Mouse (Mus musculus) MEL (cell line): ENCODE data around the gene Pde4dip. TPM values are rescaled to one million over a fixed set of nuclear protein-coding genes. Genes with fewer than 3 reads are reported as not detected.

Experiments used
- DNase-seq: peaks from one replicate; pipeline ENCODE4 v3.0.0; 2011; ENCODE audit warnings: low read depth, low spot score
- H3K27ac ChIP-seq: 2 replicates; pipeline ENCODE4 v1.5.1; 2012; ENCODE audit warnings: low read depth, mild to moderate bottlenecking, control low read depth, low read length, moderate library complexity; ENCODE audit not compliant: control insufficient read depth
- H3K27me3 ChIP-seq, 2 experiments: fragments of 150-350 bp in 1 of 2; sonication (generic) in 1 of 2; 2 replicates each; pipeline ENCODE4 v1.6.1; 2012; ENCODE audit warnings: low read length in 2 of 2, mild to moderate bottlenecking in 2 of 2, improper control_type of control experiment in 1 of 2, moderate library complexity in 1 of 2; ENCODE audit not compliant: insufficient read depth in 2 of 2, control insufficient read depth in 1 of 2
- H3K36me3 ChIP-seq, 2 experiments: 2 replicates each; pipeline ENCODE4 v1.6.1; 2012 to 2014; ENCODE audit warnings: low read length in 2 of 2, improper control_type of control experiment in 1 of 2, inconsistent platforms in 1 of 2, mild to moderate bottlenecking in 1 of 2; ENCODE audit not compliant: insufficient read depth in 2 of 2, control insufficient read depth in 1 of 2
- H3K4me1 ChIP-seq, 2 experiments: fragments of 150-350 bp in 1 of 2; sonication (generic) in 1 of 2; 2 replicates each; pipeline ENCODE4 v1.6.1; 2012; ENCODE audit warnings: low read length in 2 of 2, improper control_type of control experiment in 1 of 2, mild to moderate bottlenecking in 1 of 2; ENCODE audit not compliant: insufficient read depth in 2 of 2, control insufficient read depth in 1 of 2
- H3K4me3 ChIP-seq, 2 experiments: fragments of 150-350 bp in 1 of 2; sonication (generic) in 1 of 2; 2 replicates each; pipeline ENCODE4 v1.5.1; 2012; ENCODE audit warnings: low read depth in 2 of 2, low read length in 2 of 2, mild to moderate bottlenecking in 2 of 2, moderate library complexity in 2 of 2, control low read depth in 1 of 2, improper control_type of control experiment in 1 of 2; ENCODE audit not compliant: control insufficient read depth in 1 of 2, insufficient read depth in 1 of 2
- H3K79me2 ChIP-seq: 2 replicates; pipeline ENCODE4 v1.6.1; 2012; ENCODE audit warnings: mild to moderate bottlenecking, low read length, moderate library complexity; ENCODE audit not compliant: control insufficient read depth, poor library complexity, insufficient read depth
- H3K9ac ChIP-seq: 2 replicates; pipeline ENCODE4 v1.6.1; 2012; ENCODE audit warnings: low read depth, mild to moderate bottlenecking, control low read depth, low read length, moderate library complexity; ENCODE audit not compliant: control insufficient read depth, poor library complexity, severe bottlenecking
- H3K9me3 ChIP-seq: fragments of 150-350 bp; sonication (generic); replicated peaks from 2 replicates; pipeline ENCODE4 v1.6.1; 2012; ENCODE audit warnings: mild to moderate bottlenecking, low read length, improper control_type of control experiment, moderate library complexity; ENCODE audit not compliant: insufficient read depth
- CHD2 ChIP-seq: IDR thresholded peaks from 2 replicates; pipeline ENCODE4 v1.6.1; 2011; ENCODE audit warnings: low read length, improper control_type of control experiment
- ETS1 ChIP-seq: IDR thresholded peaks from 2 replicates; pipeline ENCODE4 v1.6.1; 2012; ENCODE audit warnings: low read depth, mild to moderate bottlenecking, inconsistent platforms, low read length, improper control_type of control experiment, moderate library complexity
- GATA1 ChIP-seq: IDR thresholded peaks from 2 replicates; pipeline ENCODE4 v1.6.1; 2011; ENCODE audit warnings: low read depth, low read length, improper control_type of control experiment
- JUND ChIP-seq: IDR thresholded peaks from 2 replicates; pipeline ENCODE4 v1.6.1; 2011; ENCODE audit warnings: low read depth, mild to moderate bottlenecking, improper control_type of control experiment, low read length
- MAX ChIP-seq: IDR thresholded peaks from 2 replicates; pipeline ENCODE4 v1.6.1; 2011; ENCODE audit warnings: low read length, improper control_type of control experiment
- POLR2A ChIP-seq, 2 experiments: IDR thresholded peaks; 2 replicates each; pipeline ENCODE4 v1.6.1; 2011 to 2012; ENCODE audit warnings: low read length in 2 of 2, mild to moderate bottlenecking in 2 of 2, control low read depth in 1 of 2, improper control_type of control experiment in 1 of 2, low read depth in 1 of 2, moderate library complexity in 1 of 2; ENCODE audit not compliant: control insufficient read depth in 1 of 2, insufficient read depth in 1 of 2, poor library complexity in 1 of 2
- RAD21 ChIP-seq: IDR thresholded peaks from 2 replicates; pipeline ENCODE4 v1.6.1; 2011; ENCODE audit warnings: mild to moderate bottlenecking, low read depth, low read length, improper control_type of control experiment
- UBTF ChIP-seq: IDR thresholded peaks from 2 replicates; pipeline ENCODE4 v1.6.1; 2012; ENCODE audit warnings: low read depth, mild to moderate bottlenecking, inconsistent platforms, low read length, improper control_type of control experiment, moderate library complexity, borderline replicate concordance; ENCODE audit not compliant: insufficient read depth
- USF1 ChIP-seq: IDR thresholded peaks from 2 replicates; pipeline ENCODE4 v1.6.1; 2014; ENCODE audit warnings: low read depth, mild to moderate bottlenecking, inconsistent platforms, low read length, improper control_type of control experiment, moderate library complexity
- USF2 ChIP-seq, 2 experiments: IDR thresholded peaks; 2 replicates each; pipeline ENCODE4 v1.6.1; 2011 to 2012; ENCODE audit warnings: improper control_type of control experiment in 2 of 2, low read length in 2 of 2, borderline replicate concordance in 1 of 2, inconsistent platforms in 1 of 2, low read depth in 1 of 2, mild to moderate bottlenecking in 1 of 2; ENCODE audit not compliant: insufficient read depth in 1 of 2
- ZMIZ1 ChIP-seq: IDR thresholded peaks from 2 replicates; pipeline ENCODE4 v1.6.1; 2012; ENCODE audit warnings: low read depth, mild to moderate bottlenecking, inconsistent platforms, low read length, improper control_type of control experiment, moderate library complexity
- polyA plus RNA-seq, 2 experiments: library from polyadenylated mRNA; stranded (reverse) in 1 of 2; unstranded in 1 of 2; fragments of >175 nt in 1 of 2; fragments of >200 nt in 1 of 2; gene quantifications; 2 replicates each; pipeline versions ENCODE4 v1.2.1 to v1.2.4; 2012; ENCODE audit warnings: low replicate concordance in 2 of 2, low read depth in 1 of 2; ENCODE audit not compliant: insufficient read length in 2 of 2, insufficient read depth in 1 of 2, missing spikeins in 1 of 2
- total RNA-seq: library from RNA; depleted of rRNA; stranded (reverse); fragments of 300-350 nt; gene quantifications from 2 replicates; pipeline ENCODE4 v1.2.3, GENCODE M21; 2012

The Pde4dip gene
- total and polyA plus RNA-seq, 3 experiments: 47.6 to 52.4 TPM; not detected in 1

DNA sequence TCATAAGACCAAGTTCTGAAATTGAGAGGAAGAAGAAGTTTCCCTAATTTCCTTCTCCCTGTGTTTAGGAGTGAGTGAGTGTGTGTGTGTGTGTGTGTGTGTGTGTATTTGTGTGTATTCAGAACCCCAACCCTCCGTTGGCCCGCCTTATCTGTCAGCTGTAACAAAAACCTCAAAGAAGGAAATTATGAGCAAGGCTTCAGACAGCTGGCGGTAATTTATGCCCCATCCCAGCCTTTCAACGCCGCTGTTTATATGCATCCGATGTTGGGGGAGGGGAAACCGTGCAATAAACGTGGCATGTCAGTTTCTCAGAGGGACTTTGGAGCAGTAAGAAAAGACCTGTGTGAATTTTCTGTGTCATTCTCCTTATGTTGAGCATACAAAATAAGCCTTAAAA is 12.2 kb downstream of the Pde4dip start:
- no peak overlapping the region for H3K4me3 ChIP-seq
- H3K27ac ChIP-seq: no peak overlapping the region
- DNase-seq: peak; percentile 28
- no peaks in the 10 kb centered on the region; a peak in 1 of 4 replicates for H3K36me3 ChIP-seq
- H3K79me2 ChIP-seq: no peaks in the 10 kb centered on the region
- H3K9me3 ChIP-seq: no peaks in the 10 kb centered on the region
- H3K4me1 ChIP-seq: no peaks in the 10 kb centered on the region; a peak in 1 of 4 replicates
- peaks cover 7 to 8% of the 10 kb centered on the region in 2 experiments for H3K27me3 ChIP-seq
- H3K9ac ChIP-seq: no peak overlapping the region
- TF ChIP-seq GATA1 (0 out of 2 replicates have a peak, but pooled peaks have one; percentile 24), JUND (no peak), ETS1 (peak; percentile 84), USF1 (no peak)

GRCm38 (mm10) chr3:97874777-97875176 is 13.7 kb downstream of the Pde4dip start:
- Histone ChIP-seq H3K27me3 (peaks cover 7 to 8% of the 10 kb centered on the region in 2 experiments), H3K36me3 (no peaks in the 10 kb centered on the region; a peak in 1 of 4 replicates), H3K9me3 (no peaks in the 10 kb centered on the region), H3K27ac (no peak overlapping the region), H3K4me1 (no peaks in the 10 kb centered on the region; a peak in 1 of 4 replicates), H3K4me3 (no peak overlapping the region)
- DNase-seq: no peak
- TF ChIP-seq GATA1: no peak
- no peak for TF ChIP-seq MAX
- TF ChIP-seq POLR2A (IDR thresholded peaks at IDR 0.05; ENCODE audit: control insufficient read depth in 1 of 2, insufficient read depth in 1 of 2, low read depth in 1 of 2, low read length in 2 of 2, poor library complexity in 1 of 2): no peak
- no peak for TF ChIP-seq JUND
- no peak for TF ChIP-seq RAD21
- no peak for TF ChIP-seq UBTF
- TF ChIP-seq, all 39 proteins: peak for 0
- Histone ChIP-seq H3K9ac (no peak overlapping the region), H3K79me2 (no peaks in the 10 kb centered on the region)

DNA sequence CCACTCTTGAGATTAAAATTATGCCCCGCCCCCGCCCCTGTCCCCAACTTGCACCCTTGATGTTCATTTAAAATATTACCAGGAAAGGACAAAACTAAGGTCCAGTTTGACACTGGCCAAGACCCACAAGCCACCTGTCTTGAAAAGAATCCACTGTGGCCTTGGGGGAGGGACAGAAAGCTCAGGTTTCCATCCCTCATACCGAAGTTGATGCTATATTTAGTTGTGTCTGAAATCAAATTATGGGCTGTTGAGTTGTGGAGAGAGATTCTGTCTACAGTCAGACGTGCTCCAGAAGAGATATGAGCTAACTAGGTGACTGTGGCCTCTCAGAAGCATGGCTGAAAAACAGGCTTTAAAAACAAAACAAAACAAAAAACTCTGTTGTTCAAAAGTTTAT is 18.8 kb downstream of the Pde4dip start:
- Histone ChIP-seq H3K36me3 (no peaks in the 10 kb centered on the region), H3K9me3 (no peaks in the 10 kb centered on the region), H3K4me1 (0 out of 4 replicates have a peak, but pooled peaks cover 0 to 4% of the 10 kb centered on the region in 2 experiments), H3K79me2 (no peaks in the 10 kb centered on the region; the same call in 1 of the 2 replicates), H3K27ac (no peak overlapping the region), H3K4me3 (no peak overlapping the region), H3K9ac (no peak overlapping the region), H3K27me3 (peaks cover 7 to 13% of the 10 kb centered on the region in 2 experiments)
- no peak for TF ChIP-seq CHD2
- TF ChIP-seq USF2 (IDR thresholded peaks at IDR 0.05; ENCODE audit: borderline replicate concordance in 1 of 2, insufficient read depth in 1 of 2, low read depth in 1 of 2, low read length in 2 of 2): no peak
- TF ChIP-seq ZMIZ1: no peak
- no peak for DNase-seq
